Mouse (Mus musculus) lung, postnatal 0 days (tissue): ENCODE results near the gene Gm20662.

Experiments
- CTCF ChIP-seq: IDR thresholded peaks from 2 replicates; pipeline ENCODE4 v1.5.1; 2016; ENCODE audit warnings: antibody characterized with exemption, mild to moderate bottlenecking
- EP300 ChIP-seq: IDR thresholded peaks from 2 replicates; pipeline ENCODE4 v1.6.1; 2016; ENCODE audit warnings: antibody characterized with exemption, mild to moderate bottlenecking, control low read depth

DNA sequence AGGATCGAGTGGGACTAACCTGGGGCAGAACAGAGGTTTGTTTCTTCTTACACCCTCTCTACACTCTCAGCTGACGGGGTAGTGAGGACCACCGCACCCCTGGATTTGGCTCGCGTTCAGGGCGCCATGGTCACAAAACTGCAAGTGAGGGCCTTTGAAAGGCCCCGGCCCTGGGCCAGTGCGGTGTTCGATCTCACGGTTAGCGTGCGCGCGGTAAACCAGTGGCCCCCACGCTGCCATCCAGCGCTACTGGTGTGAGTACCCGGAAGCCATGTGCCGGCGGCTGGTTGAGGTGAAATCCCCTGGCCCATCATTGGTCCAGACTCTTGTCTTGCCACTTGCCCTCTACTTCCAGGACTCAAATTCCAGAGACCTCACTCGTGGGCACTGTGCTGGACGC lies 636 bp upstream of the Gm20662 start:
- TF ChIP-seq CTCF (no peak), EP300 (no peak)
